Mouse (Mus musculus) kidney, postnatal 14 days (tissue): ENCODE data around the gene Prss21.

Experiments
- DNase-seq: peaks from one replicate; pipeline ENCODE4 v3.0.0; 2022; ENCODE audit warnings: mixed read lengths

Prss21 gene

GRCm38 (mm10) chr17:23867756-23868155, at the start of gene Prss21:
Gene Prss21 (plus strand): TSS chr17:23868056.
- no peak for DNase-seq

GRCm38 (mm10) chr17:23818579-23818978, 49.3 kb upstream of the Prss21 start:
- no peak for DNase-seq

- DNase-seq: no peak
Measured at GRCm38 (mm10) chr17:23819235-23819634, 48.6 kb upstream of the Prss21 start.

GRCm38 (mm10) chr17:23820731-23821130, 47.1 kb upstream of the Prss21 start:
- no peak for DNase-seq

GRCm38 (mm10) chr17:23822094-23822493, 45.8 kb upstream of the Prss21 start:
- DNase-seq: no peak

- DNase-seq: no peak
Measured at GRCm38 (mm10) chr17:23823018-23823417, 44.8 kb upstream of the Prss21 start.

GRCm38 (mm10) chr17:23823614-23824013, 44.2 kb upstream of the Prss21 start:
- DNase-seq: no peak

GRCm38 (mm10) chr17:23825591-23825990, 42.3 kb upstream of the Prss21 start:
- DNase-seq: no peak

GRCm38 (mm10) chr17:23828271-23829001, 39.4 kb upstream of the Prss21 start:
- no peak for DNase-seq

- peak; percentile 93 for DNase-seq
Measured at GRCm38 (mm10) chr17:23829064-23829619, 38.7 kb upstream of the Prss21 start, which contains the start of gene Elob. Gene Elob (minus strand): TSS chr17:23829136.

GRCm38 (mm10) chr17:23831201-23831600, 36.7 kb upstream of the Prss21 start:
- DNase-seq: no peak

GRCm38 (mm10) chr17:23836006-23836575, 31.8 kb upstream of the Prss21 start, which contains the start of gene Prss33:
Gene Prss33 (minus strand): TSS chr17:23836056.
- DNase-seq: no peak

GRCm38 (mm10) chr17:23841145-23841544, 26.7 kb upstream of the Prss21 start:
- DNase-seq: peak; percentile 69

- DNase-seq: no peak
Measured at GRCm38 (mm10) chr17:23843141-23843811, 24.6 kb upstream of the Prss21 start.

GRCm38 (mm10) chr17:23843812-23844273, 24.0 kb upstream of the Prss21 start, which contains the start of the genes Prss32 and Prss41:
Gene Prss32 (plus strand): TSS chr17:23843855.
Gene Prss41 (minus strand): TSS chr17:23844172.
- DNase-seq: peak; percentile 42

- no peak for DNase-seq
Measured at GRCm38 (mm10) chr17:23850028-23850427, 17.8 kb upstream of the Prss21 start.

GRCm38 (mm10) chr17:23850853-23851749, 16.8 kb upstream of the Prss21 start:
- DNase-seq: peak; percentile 62

GRCm38 (mm10) chr17:23853292-23853691, 14.6 kb upstream of the Prss21 start:
- DNase-seq: peak; percentile 58

GRCm38 (mm10) chr17:23854229-23854765, 13.6 kb upstream of the Prss21 start:
- no peak for DNase-seq

- no peak for DNase-seq
Measured at GRCm38 (mm10) chr17:23857193-23857592, 10.7 kb upstream of the Prss21 start.

GRCm38 (mm10) chr17:23857913-23858312, 9.9 kb upstream of the Prss21 start:
- no peak for DNase-seq

GRCm38 (mm10) chr17:23862926-23863325, 4.9 kb upstream of the Prss21 start:
- DNase-seq: no peak
